Mouse (Mus musculus): Measurements from ENCODE around the gene Gm8297. TPM values are rescaled to one million over a fixed set of nuclear protein-coding genes. Genes with fewer than 3 reads are reported as not detected.

Gm8297 gene
- polyA plus RNA-seq (2014; fragmentation: Illumina TruSeq; extraction: RNeasy Lipid Tissue Mini Kit (QIAGEN cat#74804); ENCODE audit: low read depth, low replicate concordance), result not detected

DNA sequence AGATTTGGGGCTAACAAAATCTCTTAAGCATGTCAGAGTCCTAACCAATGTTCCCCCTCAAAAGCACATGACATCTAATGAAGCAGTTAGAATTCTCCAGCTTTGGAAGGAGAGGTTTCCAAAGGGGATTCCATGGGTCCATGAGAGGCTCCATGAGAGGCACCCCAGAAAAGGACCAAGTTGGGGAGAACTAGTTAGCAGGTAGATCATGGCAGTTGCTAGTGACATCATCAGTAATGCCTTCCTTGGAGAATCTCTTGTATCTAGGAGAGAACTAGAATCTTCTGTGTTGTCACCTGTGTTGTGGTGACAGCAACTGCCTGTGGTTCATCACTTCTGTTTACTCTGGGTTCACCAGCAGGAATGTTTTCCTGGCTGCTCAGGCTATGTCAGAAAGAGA is at the start of gene Gm8297:
Gm8297 (plus strand) TSS at position 301 of the 400 bp plus-strand sequence.

DNA sequence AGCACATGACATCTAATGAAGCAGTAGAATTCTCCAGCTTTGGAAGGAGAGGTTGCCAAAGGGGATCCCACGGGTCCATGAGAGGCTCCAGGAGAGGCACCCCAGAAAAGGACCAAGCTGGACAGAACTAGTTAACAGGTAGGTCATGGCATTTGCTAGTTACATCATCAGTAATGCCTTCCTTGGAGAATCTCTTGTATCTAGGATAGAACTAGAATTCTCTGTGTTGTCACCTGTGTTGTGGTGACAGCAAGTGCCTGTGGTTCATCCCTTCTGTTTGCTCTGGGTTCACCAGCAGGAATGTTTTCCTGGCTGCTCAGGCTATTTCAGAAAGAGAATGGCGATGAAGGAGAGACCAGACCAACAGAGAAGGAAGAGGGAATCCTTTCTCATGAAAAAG is 31.9 kb downstream of the Gm8297 start, which contains the start of gene Gm3298:
Gm3298 (plus strand) TSS at position 301 of the 400 bp plus-strand sequence.

Other genes starting within 250 kb of the Gm8297 start
- gene Gm9602, start 207.6 kb upstream of the Gm8297 start, polyA plus RNA-seq (2014; fragmentation: Illumina TruSeq; extraction: RNeasy Lipid Tissue Mini Kit (QIAGEN cat#74804); ENCODE audit: low read depth, low replicate concordance), result not detected
- not detected for gene Gm3269, start 145.8 kb upstream of the Gm8297 start, polyA plus RNA-seq (2014; fragmentation: Illumina TruSeq; extraction: RNeasy Lipid Tissue Mini Kit (QIAGEN cat#74804); ENCODE audit: low read depth, low replicate concordance)
- not detected for gene Gm3264, start 128.4 kb upstream of the Gm8297 start, polyA plus RNA-seq (2014; fragmentation: Illumina TruSeq; extraction: RNeasy Lipid Tissue Mini Kit (QIAGEN cat#74804); ENCODE audit: low read depth, low replicate concordance)
- gene Gm3278, start 91.5 kb upstream of the Gm8297 start, polyA plus RNA-seq (2014; fragmentation: Illumina TruSeq; extraction: RNeasy Lipid Tissue Mini Kit (QIAGEN cat#74804); ENCODE audit: low read depth, low replicate concordance), result not detected
- gene Gm3298, start 32.0 kb downstream of the Gm8297 start, polyA plus RNA-seq (2014; fragmentation: Illumina TruSeq; extraction: RNeasy Lipid Tissue Mini Kit (QIAGEN cat#74804); ENCODE audit: low read depth, low replicate concordance), result not detected
- not detected for gene 4930555G01Rik, start 66.7 kb downstream of the Gm8297 start, polyA plus RNA-seq (2014; fragmentation: Illumina TruSeq; extraction: RNeasy Lipid Tissue Mini Kit (QIAGEN cat#74804); ENCODE audit: low read depth, low replicate concordance)
- 0.50 TPM for gene Gm8281, start 87.1 kb downstream of the Gm8297 start, polyA plus RNA-seq (2014; fragmentation: Illumina TruSeq; extraction: RNeasy Lipid Tissue Mini Kit (QIAGEN cat#74804); ENCODE audit: low read depth, low replicate concordance)
- gene Gm8279, start 147.6 kb downstream of the Gm8297 start, polyA plus RNA-seq (2014; fragmentation: Illumina TruSeq; extraction: RNeasy Lipid Tissue Mini Kit (QIAGEN cat#74804); ENCODE audit: low read depth, low replicate concordance), result not detected
- not detected for gene Gm3317, start 180.6 kb downstream of the Gm8297 start, polyA plus RNA-seq (2014; fragmentation: Illumina TruSeq; extraction: RNeasy Lipid Tissue Mini Kit (QIAGEN cat#74804); ENCODE audit: low read depth, low replicate concordance)
- not detected for gene Gm8271, start 201.9 kb downstream of the Gm8297 start, polyA plus RNA-seq (2014; fragmentation: Illumina TruSeq; extraction: RNeasy Lipid Tissue Mini Kit (QIAGEN cat#74804); ENCODE audit: low read depth, low replicate concordance)

Measured in sigmoid colon, adult 10 weeks (tissue).